Mouse (Mus musculus) heart, adult 2 months (tissue): Measurements from ENCODE around the gene Xrcc2.

Experiments
- CTCF ChIP-seq: fragments of 200-600 bp; IDR thresholded peaks from 2 replicates; pipeline ENCODE4 v1.8.1; 2022; ENCODE audit warnings: antibody characterized with exemption, mild to moderate bottlenecking, moderate library complexity
- EP300 ChIP-seq: fragments of 200-500 bp; IDR thresholded peaks from 2 replicates; pipeline ENCODE4 v1.6.1; 2011; ENCODE audit warnings: low read depth, low read length, control low read depth; ENCODE audit not compliant: insufficient read depth
- POLR2A ChIP-seq: fragments of 200-500 bp; IDR thresholded peaks from 2 replicates; pipeline ENCODE4 v1.6.1; 2011; ENCODE audit warnings: mild to moderate bottlenecking, low read depth, low read length, control low read depth; ENCODE audit not compliant: insufficient read depth

DNA sequence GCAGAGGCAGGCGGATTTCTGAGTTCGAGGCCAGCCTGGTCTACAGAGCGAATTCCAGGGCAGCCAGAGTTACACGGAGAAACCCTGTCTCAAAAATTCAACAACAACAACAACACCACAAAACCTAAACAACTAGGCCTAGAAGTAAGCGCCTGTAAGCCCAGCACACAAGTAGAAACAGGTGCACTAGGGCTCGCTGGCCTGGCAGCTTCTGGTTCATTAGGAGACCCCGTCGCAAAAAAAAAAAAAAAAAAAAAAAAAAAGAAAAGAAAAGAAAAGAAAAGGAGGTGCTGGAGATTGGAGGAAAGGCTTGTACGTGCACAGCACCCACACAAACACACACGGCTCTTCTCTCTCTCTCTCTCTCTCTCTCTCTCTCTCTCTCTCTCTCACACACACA is 40.1 kb downstream of the Xrcc2 start:
- TF ChIP-seq POLR2A (no peak), CTCF (no peak), EP300 (no peak)
